ENCODE assay signal across 16 mouse cellular contexts in the genomic region with DNA sequence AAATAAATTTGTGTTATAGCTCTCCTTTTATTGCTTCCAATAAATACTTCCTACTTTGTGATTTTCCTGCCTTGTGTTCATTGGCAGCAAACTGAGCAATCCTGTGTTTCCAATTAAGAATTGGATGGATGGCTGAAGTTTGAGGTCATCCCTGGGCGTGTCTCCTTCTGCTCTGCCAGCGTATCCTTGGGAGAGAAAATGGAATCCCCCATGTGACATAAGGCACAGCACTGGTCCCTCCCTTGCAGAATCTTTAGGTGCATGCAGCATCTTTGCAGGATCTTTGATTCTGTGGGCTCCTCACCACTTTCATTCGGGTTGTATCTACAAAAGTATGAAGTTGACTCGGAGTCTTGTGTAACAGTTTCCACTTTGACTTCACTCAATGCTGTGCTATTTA. TPM values are rescaled to one million over a fixed set of nuclear protein-coding genes. Genes with fewer than 3 reads are reported as not detected.
DNase-seq lines count a peak whose midpoint lies in the region; ATAC-seq lines count a peak whose summit lies in the region.
"Had no signal": no experiment of that assay in that cellular context is flagged by ENCODE, and none has a peak within 500 bp of the region (broad histone marks: within the 10 kb centered on the region; RNA-seq: fewer than 3 reads in every experiment).

No protein-coding gene starts in this region.

- H3K4me3 ChIP-seq in heart, embryonic 12.5 days = no peak overlapping the region
- H3K4me3 ChIP-seq: megakaryocyte, embryonic 14.5 days; neural tube, embryonic 12.5 days had no signal

- H3K27me3 ChIP-seq in heart, embryonic 12.5 days (replicated peaks) = no peaks in the 10 kb centered on the region
- H3K27me3 ChIP-seq: megakaryocyte, embryonic 14.5 days; neural tube, embryonic 12.5 days; Patski had no signal

- H3K4me1 ChIP-seq in heart, embryonic 12.5 days (replicated peaks) = 0 out of 2 replicates have a peak, but pooled peaks cover 5% of the 10 kb centered on the region
- H3K4me1 ChIP-seq: megakaryocyte, embryonic 14.5 days; neural tube, embryonic 12.5 days had no signal

- no peak overlapping the region for H3K4me2 ChIP-seq in heart, embryonic 12.5 days
- H3K4me2 ChIP-seq: neural tube, embryonic 12.5 days had no signal

- no peak for ATAC-seq in heart, embryonic 12.5 days (ENCODE audit: insufficient number of reproducible peaks, low FRiP score)
- ATAC-seq in frontal cortex, adult (ENCODE audit: low TSS enrichment) = no peak
- ATAC-seq: forebrain, embryonic 16.5 days; intestine, postnatal 0 days; Patski had no signal

- no peaks in the 10 kb centered on the region for H3K9me3 ChIP-seq in heart, embryonic 12.5 days (replicated peaks)
- H3K9me3 ChIP-seq: megakaryocyte, embryonic 14.5 days; neural tube, embryonic 12.5 days had no signal

- peak; percentile 97 for DNase-seq in heart, adult 11 months
- DNase-seq in urinary bladder, postnatal 14 days (ENCODE audit: low spot score) = peak; percentile 42
- no peak for DNase-seq in urinary bladder, adult 2 months (ENCODE audit: low spot score)
- DNase-seq in heart, adult 8-10 months (ENCODE audit: low spot score) = peak; percentile 71
- peak; percentile 66 for DNase-seq in skeletal muscle tissue, adult 2 months (ENCODE audit: low read depth, low spot score)
- no peak for DNase-seq in cerebellum, postnatal 36 days
- DNase-seq: kidney, postnatal 36 days; layer of hippocampus, postnatal 36 days; right cerebral cortex, postnatal 25 days had no signal

- peaks cover 27% of the 10 kb centered on the region for H3K36me3 ChIP-seq in heart, embryonic 12.5 days

- no peak overlapping the region for H3K9ac ChIP-seq in heart, embryonic 12.5 days
- H3K9ac ChIP-seq: neural tube, embryonic 12.5 days had no signal

- H3K27ac ChIP-seq in heart, embryonic 12.5 days (ENCODE audit: poor library complexity, severe bottlenecking) = no peak overlapping the region
- H3K27ac ChIP-seq: neural tube, embryonic 12.5 days had no signal

- WGBS in heart, embryonic 12.5 days = 86% methylated on average over 4 of the region's 4 CpGs

RNA-seq across cellular contexts. Expression of gene Mthfd1l, which starts 53.7 kb away (rescaled TPM):
- 16.9 and 17.8 TPM in 2 replicates for polyA plus RNA-seq in heart, embryonic 12.5 days (2016; fragmentation: Nextera tagmentation; extraction: Ambion mirVana)
- polyA plus RNA-seq in urinary bladder, adult 2 months (2012; rRNA removed) = 11.0 and 12.7 TPM in 2 replicates
- total RNA-seq in heart, adult 8-10 months (2022) = 1 to 10 TPM in 2 of 4 experiments, under 1 TPM in 2; 0.72 to 1.9 (median 1.2) TPM

Comparison
In these comparisons a context has a peak if more than half of its experiments do, and no peak if none do; other contexts are left out.
1. DNase-seq: peak in heart, adult 11 months (single experiment), urinary bladder, postnatal 14 days (single experiment), heart, adult 8-10 months (single experiment) and skeletal muscle tissue, adult 2 months (single experiment); none in urinary bladder, adult 2 months (single experiment) and cerebellum, postnatal 36 days (0 of 2).